Mouse (Mus musculus): Measurements from ENCODE around the gene Klhl20.
"Not testable (repeated sequence)": the region's sequence is repeated elsewhere in the genome, so short reads cannot be mapped to it uniquely, and the experiment has no call there.

Gene Klhl20

GRCm38 (mm10) chr1:161130726-161131664 is at the start of gene Klhl20:
Gene Klhl20, minus strand, starts transcription at chr1:161131511.
- peak; percentile 91 for DNase-seq (ENCODE audit: low spot score)

- DNase-seq (ENCODE audit: low spot score), result peak; percentile 61
Observed at GRCm38 (mm10) chr1:161180674-161181073, 49.4 kb upstream of the Klhl20 start.

GRCm38 (mm10) chr1:161170651-161171050 is 39.3 kb upstream of the Klhl20 start:
- DNase-seq (ENCODE audit: low spot score), result peak; percentile 68

GRCm38 (mm10) chr1:161160266-161160665 is 29.0 kb upstream of the Klhl20 start:
- DNase-seq (ENCODE audit: low spot score), result no peak

- DNase-seq (ENCODE audit: low spot score), result no peak
Observed at GRCm38 (mm10) chr1:161159214-161159613, 27.9 kb upstream of the Klhl20 start, which contains the start of gene Tex50. Gene Tex50, minus strand, starts transcription at chr1:161159314.

- DNase-seq (ENCODE audit: low spot score), result no peak
Observed at GRCm38 (mm10) chr1:161156546-161156945, 25.2 kb upstream of the Klhl20 start.

GRCm38 (mm10) chr1:161151098-161151497 is 19.8 kb upstream of the Klhl20 start:
- DNase-seq (ENCODE audit: low spot score), result no peak

GRCm38 (mm10) chr1:161147888-161148287 is 16.6 kb upstream of the Klhl20 start:
- no peak for DNase-seq (ENCODE audit: low spot score)

- not testable (repeated sequence) for DNase-seq (ENCODE audit: low spot score)
Observed at GRCm38 (mm10) chr1:161145611-161146010, 14.3 kb upstream of the Klhl20 start.

- DNase-seq (ENCODE audit: low spot score), result no peak
Observed at GRCm38 (mm10) chr1:161143216-161143615, 11.9 kb upstream of the Klhl20 start.

GRCm38 (mm10) chr1:161142531-161143159 is 11.3 kb upstream of the Klhl20 start, which contains the start of gene Ankrd45:
Gene Ankrd45, plus strand, starts transcription at chr1:161142691.
- DNase-seq (ENCODE audit: low spot score), result peak; percentile 88

GRCm38 (mm10) chr1:161140026-161140762 is 8.9 kb upstream of the Klhl20 start:
- no peak for DNase-seq (ENCODE audit: low spot score)

GRCm38 (mm10) chr1:161139496-161139895 is 8.2 kb upstream of the Klhl20 start:
- DNase-seq (ENCODE audit: low spot score), result no peak

- no peak for DNase-seq (ENCODE audit: low spot score)
Observed at GRCm38 (mm10) chr1:161126461-161126860, 4.8 kb downstream of the Klhl20 start.

- DNase-seq (ENCODE audit: low spot score), result no peak
Observed at GRCm38 (mm10) chr1:161122661-161123418, 8.5 kb downstream of the Klhl20 start.

GRCm38 (mm10) chr1:161114591-161114990 is 16.7 kb downstream of the Klhl20 start:
- no peak for DNase-seq (ENCODE audit: low spot score)

- no peak for DNase-seq (ENCODE audit: low spot score)
Observed at GRCm38 (mm10) chr1:161109216-161109615, 22.1 kb downstream of the Klhl20 start.

GRCm38 (mm10) chr1:161103842-161104241 is 27.5 kb downstream of the Klhl20 start:
- DNase-seq (ENCODE audit: low spot score), result no peak

- DNase-seq (ENCODE audit: low spot score), result no peak
Observed at GRCm38 (mm10) chr1:161099721-161100405, 31.4 kb downstream of the Klhl20 start.

- no peak for DNase-seq (ENCODE audit: low spot score)
Observed at GRCm38 (mm10) chr1:161077243-161077642, 54.1 kb downstream of the Klhl20 start.

- no peak for DNase-seq (ENCODE audit: low spot score)
Observed at GRCm38 (mm10) chr1:161076238-161076637, 55.1 kb downstream of the Klhl20 start.
